Mouse (Mus musculus) brown adipose tissue, adult 24 weeks (tissue): Measurements from ENCODE around the gene Tenm2. TPM values are rescaled to one million over a fixed set of nuclear protein-coding genes. Genes with fewer than 3 reads are reported as not detected.

Experiments
- H3K27ac ChIP-seq: fragments of 200-500 bp; replicated peaks from 2 replicates; pipeline ENCODE4 v1.5.1; 2012; ENCODE audit warnings: low read depth, mild to moderate bottlenecking, low read length
- H3K4me1 ChIP-seq: fragments of 200-500 bp; 2 replicates; pipeline ENCODE4 v1.6.1; 2012; ENCODE audit warnings: low read length, mixed read lengths; ENCODE audit not compliant: control insufficient read depth, insufficient read depth, insufficient read length
- H3K4me3 ChIP-seq: fragments of 200-500 bp; 2 replicates; pipeline ENCODE4 v1.5.1; 2012; ENCODE audit warnings: low read depth, mild to moderate bottlenecking, low read length, moderate library complexity; ENCODE audit not compliant: insufficient read depth
- polyA plus RNA-seq: library from polyadenylated mRNA; stranded (reverse); fragments of >200 nt; gene quantifications from 2 replicates; pipeline ENCODE4 v1.2.4, GENCODE M21; 2012; ENCODE audit not compliant: missing spikeins, insufficient read depth, insufficient read length

Tenm2 gene
- polyA plus RNA-seq, 1 experiment = not detected

GRCm38 (mm10) chr11:36492274-36492673 lies 743.5 kb downstream of the Tenm2 start:
- Histone ChIP-seq H3K4me1 (no peaks in the 10 kb centered on the region), H3K27ac (no peak overlapping the region), H3K4me3 (no peak overlapping the region)

- H3K4me3 ChIP-seq = no peak overlapping the region
- H3K27ac ChIP-seq = no peak overlapping the region
- H3K4me1 ChIP-seq = no peaks in the 10 kb centered on the region
These were observed 745.7 kb downstream of the Tenm2 start for GRCm38 (mm10) chr11:36490085-36490484.

GRCm38 (mm10) chr11:36488666-36489065 lies 747.1 kb downstream of the Tenm2 start:
- no peak overlapping the region for H3K27ac ChIP-seq
- H3K4me3 ChIP-seq = no peak overlapping the region
- no peaks in the 10 kb centered on the region for H3K4me1 ChIP-seq

- no peak overlapping the region for H3K27ac ChIP-seq
- H3K4me1 ChIP-seq = no peaks in the 10 kb centered on the region
- H3K4me3 ChIP-seq = no peak overlapping the region
These were observed 749.7 kb downstream of the Tenm2 start for GRCm38 (mm10) chr11:36486092-36486491.

GRCm38 (mm10) chr11:36484466-36485069 lies 751.2 kb downstream of the Tenm2 start:
- no peak overlapping the region for H3K4me3 ChIP-seq
- no peak overlapping the region for H3K27ac ChIP-seq

GRCm38 (mm10) chr11:36482136-36482535 lies 753.6 kb downstream of the Tenm2 start:
- Histone ChIP-seq H3K4me1 (no peaks in the 10 kb centered on the region), H3K27ac (no peak overlapping the region), H3K4me3 (no peak overlapping the region)

More at GRCm38 (mm10) chr11:36484466-36485069, 751.2 kb downstream of the Tenm2 start:
- no peaks in the 10 kb centered on the region for H3K4me1 ChIP-seq

- Histone ChIP-seq H3K4me1 (no peaks in the 10 kb centered on the region), H3K4me3 (no peak overlapping the region), H3K27ac (no peak overlapping the region)
These were observed 754.2 kb downstream of the Tenm2 start for GRCm38 (mm10) chr11:36481524-36481923.

GRCm38 (mm10) chr11:36481086-36481485 lies 754.7 kb downstream of the Tenm2 start:
- H3K27ac ChIP-seq = no peak overlapping the region
- no peak overlapping the region for H3K4me3 ChIP-seq
- no peaks in the 10 kb centered on the region for H3K4me1 ChIP-seq

- no peak overlapping the region for H3K27ac ChIP-seq
- H3K4me3 ChIP-seq = no peak overlapping the region
- no peaks in the 10 kb centered on the region for H3K4me1 ChIP-seq
These were observed 765.8 kb downstream of the Tenm2 start for GRCm38 (mm10) chr11:36469811-36470551.

GRCm38 (mm10) chr11:36458451-36458850 lies 777.3 kb downstream of the Tenm2 start:
- H3K4me3 ChIP-seq = no peak overlapping the region
- H3K4me1 ChIP-seq = no peaks in the 10 kb centered on the region
- no peak overlapping the region for H3K27ac ChIP-seq

- no peak overlapping the region for H3K27ac ChIP-seq
- H3K4me3 ChIP-seq = no peak overlapping the region
These were observed 781.7 kb downstream of the Tenm2 start for GRCm38 (mm10) chr11:36454076-36454475.

GRCm38 (mm10) chr11:36452436-36452835 lies 783.3 kb downstream of the Tenm2 start:
- Histone ChIP-seq H3K4me1 (no peaks in the 10 kb centered on the region), H3K4me3 (no peak overlapping the region), H3K27ac (no peak overlapping the region)

More at GRCm38 (mm10) chr11:36454076-36454475, 781.7 kb downstream of the Tenm2 start:
- no peaks in the 10 kb centered on the region for H3K4me1 ChIP-seq

GRCm38 (mm10) chr11:36446351-36446750 lies 789.4 kb downstream of the Tenm2 start:
- no peaks in the 10 kb centered on the region for H3K4me1 ChIP-seq
- no peak overlapping the region for H3K27ac ChIP-seq
- H3K4me3 ChIP-seq = no peak overlapping the region

- Histone ChIP-seq H3K4me1 (no peaks in the 10 kb centered on the region), H3K27ac (no peak overlapping the region)
These were observed 791.9 kb downstream of the Tenm2 start for GRCm38 (mm10) chr11:36443821-36444220.

GRCm38 (mm10) chr11:36441801-36442200 lies 794.0 kb downstream of the Tenm2 start:
- H3K27ac ChIP-seq = no peak overlapping the region
- no peaks in the 10 kb centered on the region for H3K4me1 ChIP-seq
- H3K4me3 ChIP-seq = no peak overlapping the region

More at GRCm38 (mm10) chr11:36443821-36444220, 791.9 kb downstream of the Tenm2 start:
- no peak overlapping the region for H3K4me3 ChIP-seq

- no peaks in the 10 kb centered on the region for H3K4me1 ChIP-seq
- no peak overlapping the region for H3K4me3 ChIP-seq
- no peak overlapping the region for H3K27ac ChIP-seq
These were observed 799.5 kb downstream of the Tenm2 start for GRCm38 (mm10) chr11:36436251-36436650.
